Mouse (Mus musculus): Measurements from ENCODE around the gene Oser1. TPM values are rescaled to one million over a fixed set of nuclear protein-coding genes. Genes with fewer than 3 reads are reported as not detected.

The Oser1 gene
- polyA plus RNA-seq (2014; fragmentation: Nextera tagmentation; extraction: Ambion mirVana) = 83.6 and 90.3 TPM in 2 replicates

DNA sequence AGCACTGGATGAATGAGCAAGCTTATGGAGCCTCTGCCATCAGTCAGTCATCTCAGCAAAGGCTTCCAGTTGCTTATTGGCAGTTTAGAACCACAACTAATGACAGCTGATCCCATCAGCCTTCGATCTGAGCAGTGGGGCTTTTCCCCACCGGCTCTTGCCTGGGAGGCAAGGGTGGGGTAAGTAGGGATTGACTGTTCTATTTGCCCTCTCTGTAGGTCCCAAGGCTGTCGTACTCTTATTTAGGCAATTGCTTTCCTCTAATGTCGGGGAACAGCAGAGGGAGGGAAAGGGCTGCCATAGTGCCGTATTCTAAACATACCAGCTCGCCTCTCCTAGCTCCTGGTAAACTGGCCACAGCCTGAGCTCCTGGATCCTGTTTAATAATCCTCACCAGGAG, at the start of gene Oser1:
Oser1 (minus strand) TSS at position 101 of the 400 bp plus-strand sequence.
- no peak within 1 kb of the TSS for H3K9ac ChIP-seq (ENCODE audit: low read length)
- H3K4me2 ChIP-seq (ENCODE audit: low read length) = no peak within 1 kb of the TSS
- 0 out of 2 replicates have a peak, but pooled peaks cover 3% of the 10 kb centered on the region for H3K36me3 ChIP-seq (ENCODE audit: control insufficient read depth, insufficient read depth, low read length)
- no peaks in the 10 kb centered on the region for H3K9me3 ChIP-seq (replicated peaks; ENCODE audit: control insufficient read depth, low read length)
- no peak within 1 kb of the TSS for H3K4me3 ChIP-seq (ENCODE audit: low read depth, low read length)
- H3K27ac ChIP-seq (ENCODE audit: low read depth, low read length) = no peak within 1 kb of the TSS
- 89% methylated on average over 6 of the region's 6 CpGs for WGBS
- DNase-seq (ENCODE audit: low spot score) = no peak
- H3K27me3 ChIP-seq (replicated peaks; ENCODE audit: control insufficient read depth, insufficient read depth, low read length) = no peaks in the 10 kb centered on the region
- H3K4me1 ChIP-seq (ENCODE audit: control insufficient read depth, insufficient read depth, low read length) = peaks cover 8% of the 10 kb centered on the region; the same call in 1 of the 2 replicates
- no peak for ATAC-seq

- Histone ChIP-seq H3K4me2 (ENCODE audit: low read length) (peak within 1 kb of the TSS; percentile 69), H3K27ac (ENCODE audit: low read depth, low read length) (0 out of 2 replicates have a peak within 1 kb of the TSS, but pooled peaks have one; percentile 33), H3K4me3 (ENCODE audit: low read depth, low read length) (peak within 1 kb of the TSS; percentile 87), H3K9me3 (replicated peaks; ENCODE audit: control insufficient read depth, low read length) (no peaks in the 10 kb centered on the region), H3K9ac (ENCODE audit: low read length) (peak within 1 kb of the TSS; percentile 82), H3K36me3 (ENCODE audit: control insufficient read depth, insufficient read depth, low read length) (peaks cover 19% of the 10 kb centered on the region; the same call in 1 of the 2 replicates), H3K4me1 (ENCODE audit: control insufficient read depth, insufficient read depth, low read length) (peaks cover 8% of the 10 kb centered on the region), H3K27me3 (replicated peaks; ENCODE audit: control insufficient read depth, insufficient read depth, low read length) (no peaks in the 10 kb centered on the region)
- DNase-seq (ENCODE audit: low spot score) (peak; percentile 96), ATAC-seq (peak; percentile 95)
- 1% methylated on average over 30 of the region's 30 CpGs for WGBS
Observed at GRCm38 (mm10) chr2:163472466-163472851, 48.0 kb upstream of the Oser1 start, which contains the start of gene Fitm2. Fitm2 (minus strand) TSS chr2:163472629.

DNA sequence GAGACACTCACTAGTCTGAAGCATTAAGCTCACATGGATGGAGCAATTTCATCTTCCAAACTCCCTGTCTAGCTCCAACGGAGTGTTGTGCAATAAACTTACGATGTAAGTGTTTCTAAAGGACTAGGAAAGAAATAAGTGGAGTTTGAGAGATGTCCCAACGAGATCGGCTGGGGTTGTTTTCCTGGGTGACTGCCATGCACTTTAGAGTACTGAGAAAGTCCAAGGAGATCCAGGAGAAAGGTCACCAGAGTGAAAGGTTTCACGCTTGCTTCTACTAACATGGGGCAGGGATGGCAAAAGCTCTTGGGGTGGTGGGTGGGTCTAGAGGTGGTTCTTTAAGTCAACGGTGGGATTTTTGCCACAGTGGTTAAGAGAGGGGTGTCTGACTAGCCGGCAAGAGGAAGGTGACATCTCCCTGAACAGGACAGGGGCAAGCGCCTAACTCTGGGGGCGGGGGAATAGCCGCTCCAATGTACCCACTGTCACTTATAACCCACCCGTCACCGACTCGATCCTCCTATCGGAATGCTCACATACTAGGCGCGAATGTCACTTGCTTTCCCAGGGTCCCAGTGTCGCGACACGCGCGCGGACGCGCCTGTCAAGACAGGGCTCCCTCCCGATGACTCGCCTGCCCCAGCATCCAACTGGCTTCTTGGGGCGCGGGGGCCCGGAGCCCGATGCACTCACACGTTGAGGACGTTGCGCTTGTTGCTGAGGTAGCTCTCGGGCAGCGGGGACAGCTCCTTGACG, 47.4 kb upstream of the Oser1 start:
- Histone ChIP-seq H3K9ac (ENCODE audit: low read length) (peak overlapping the region; percentile 82), H3K4me1 (ENCODE audit: control insufficient read depth, insufficient read depth, low read length) (peaks cover 8% of the 10 kb centered on the region), H3K27ac (ENCODE audit: low read depth, low read length) (0 out of 2 replicates have a peak overlapping the region, but pooled peaks have one; percentile 33), H3K27me3 (replicated peaks; ENCODE audit: control insufficient read depth, insufficient read depth, low read length) (no peaks in the 10 kb centered on the region), H3K9me3 (replicated peaks; ENCODE audit: control insufficient read depth, low read length) (no peaks in the 10 kb centered on the region), H3K36me3 (ENCODE audit: control insufficient read depth, insufficient read depth, low read length) (peaks cover 24% of the 10 kb centered on the region; the same call in 1 of the 2 replicates), H3K4me3 (ENCODE audit: low read depth, low read length) (peak overlapping the region; percentile 87), H3K4me2 (ENCODE audit: low read length) (peak overlapping the region; percentile 69)
- ATAC-seq (no peak; the same call in 1 of the 2 replicates), DNase-seq (ENCODE audit: low spot score) (no peak)
- WGBS = 4% methylated on average over 36 of the region's 36 CpGs

DNA sequence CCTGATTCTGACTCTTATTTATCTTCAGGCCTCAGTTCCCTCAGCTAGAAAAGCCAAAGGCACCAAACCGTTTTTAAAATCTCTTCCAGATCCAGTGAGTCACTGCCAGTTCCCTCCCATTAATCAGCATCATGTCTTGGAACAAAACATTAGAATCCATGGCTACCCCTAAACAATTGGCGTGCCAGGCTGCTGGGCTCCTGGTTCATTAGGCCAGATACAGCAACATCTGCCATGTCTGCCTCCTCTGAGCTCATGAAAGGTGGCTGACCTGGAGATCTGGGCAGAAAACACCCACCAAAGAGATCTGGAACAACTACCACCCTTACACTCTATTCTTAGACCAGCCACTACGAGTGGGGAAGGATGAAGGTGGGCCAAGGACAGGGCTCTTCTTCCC, 46.6 kb upstream of the Oser1 start:
- 54% methylated on average over 3 of the region's 3 CpGs for WGBS
- no peak overlapping the region for H3K9ac ChIP-seq (ENCODE audit: low read length)

GRCm38 (mm10) chr2:163469711-163470110, 45.2 kb upstream of the Oser1 start:
- no peaks in the 10 kb centered on the region for H3K9me3 ChIP-seq (replicated peaks; ENCODE audit: control insufficient read depth, low read length)
- peaks cover 31% of the 10 kb centered on the region; the same call in 1 of the 2 replicates for H3K36me3 ChIP-seq (ENCODE audit: control insufficient read depth, insufficient read depth, low read length)
- H3K27me3 ChIP-seq (replicated peaks; ENCODE audit: control insufficient read depth, insufficient read depth, low read length) = no peaks in the 10 kb centered on the region
- no peak overlapping the region for H3K27ac ChIP-seq (ENCODE audit: low read depth, low read length)
- ATAC-seq = no peak
- H3K4me3 ChIP-seq (ENCODE audit: low read depth, low read length) = no peak overlapping the region
- peaks cover 8% of the 10 kb centered on the region for H3K4me1 ChIP-seq (ENCODE audit: control insufficient read depth, insufficient read depth, low read length)
- 93% methylated on average over 15 of the region's 15 CpGs for WGBS
- H3K4me2 ChIP-seq (ENCODE audit: low read length) = no peak overlapping the region
- no peak overlapping the region for H3K9ac ChIP-seq (ENCODE audit: low read length)
- no peak for DNase-seq (ENCODE audit: low spot score)

More for the DNA sequence above, 46.6 kb upstream of the Oser1 start:
- Histone ChIP-seq H3K4me3 (ENCODE audit: low read depth, low read length) (0 out of 2 replicates have a peak overlapping the region, but pooled peaks have one; percentile 87), H3K27me3 (replicated peaks; ENCODE audit: control insufficient read depth, insufficient read depth, low read length) (no peaks in the 10 kb centered on the region), H3K36me3 (ENCODE audit: control insufficient read depth, insufficient read depth, low read length) (peaks cover 31% of the 10 kb centered on the region; the same call in 1 of the 2 replicates), H3K4me2 (ENCODE audit: low read length) (peak overlapping the region; percentile 69), H3K4me1 (ENCODE audit: control insufficient read depth, insufficient read depth, low read length) (peaks cover 8% of the 10 kb centered on the region), H3K9me3 (replicated peaks; ENCODE audit: control insufficient read depth, low read length) (no peaks in the 10 kb centered on the region), H3K27ac (ENCODE audit: low read depth, low read length) (no peak overlapping the region)
- ATAC-seq = no peak
- DNase-seq (ENCODE audit: low spot score) = no peak

GRCm38 (mm10) chr2:163468866-163469265, 44.4 kb upstream of the Oser1 start:
- Histone ChIP-seq H3K4me2 (ENCODE audit: low read length) (no peak overlapping the region), H3K4me1 (ENCODE audit: control insufficient read depth, insufficient read depth, low read length) (peaks cover 8% of the 10 kb centered on the region), H3K4me3 (ENCODE audit: low read depth, low read length) (no peak overlapping the region), H3K27ac (ENCODE audit: low read depth, low read length) (no peak overlapping the region), H3K9ac (ENCODE audit: low read length) (no peak overlapping the region), H3K27me3 (replicated peaks; ENCODE audit: control insufficient read depth, insufficient read depth, low read length) (no peaks in the 10 kb centered on the region), H3K9me3 (replicated peaks; ENCODE audit: control insufficient read depth, low read length) (no peaks in the 10 kb centered on the region), H3K36me3 (ENCODE audit: control insufficient read depth, insufficient read depth, low read length) (peaks cover 31% of the 10 kb centered on the region; the same call in 1 of the 2 replicates)
- DNase-seq (ENCODE audit: low spot score) (no peak), ATAC-seq (no peak)
- WGBS = 94% methylated on average over 6 of the region's 6 CpGs

DNA sequence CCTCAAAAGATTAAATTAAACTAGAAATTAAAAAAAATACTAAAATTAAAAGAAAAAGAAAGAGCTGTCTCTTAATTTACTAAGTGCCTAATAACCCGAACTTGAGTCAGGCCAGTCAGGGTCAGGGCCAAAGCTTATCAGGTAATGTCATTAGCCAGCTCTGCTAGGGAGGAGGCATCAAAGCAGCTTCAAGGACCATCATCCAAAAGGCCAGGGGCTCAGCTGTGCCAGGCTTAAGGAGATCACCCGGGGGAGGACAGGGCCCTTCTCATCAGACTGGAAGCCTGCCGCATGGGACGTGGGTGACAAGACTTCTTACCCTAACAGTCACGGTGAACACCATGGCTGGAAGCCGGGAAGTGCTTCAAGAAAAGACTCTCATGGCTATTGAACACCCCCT, 43.1 kb upstream of the Oser1 start:
- Histone ChIP-seq H3K4me2 (ENCODE audit: low read length) (no peak overlapping the region), H3K27me3 (replicated peaks; ENCODE audit: control insufficient read depth, insufficient read depth, low read length) (no peaks in the 10 kb centered on the region), H3K9me3 (replicated peaks; ENCODE audit: control insufficient read depth, low read length) (no peaks in the 10 kb centered on the region), H3K36me3 (ENCODE audit: control insufficient read depth, insufficient read depth, low read length) (peaks cover 31% of the 10 kb centered on the region; the same call in 1 of the 2 replicates), H3K4me1 (ENCODE audit: control insufficient read depth, insufficient read depth, low read length) (peaks cover 8% of the 10 kb centered on the region), H3K27ac (ENCODE audit: low read depth, low read length) (no peak overlapping the region), H3K4me3 (ENCODE audit: low read depth, low read length) (no peak overlapping the region), H3K9ac (ENCODE audit: low read length) (no peak overlapping the region)
- DNase-seq (ENCODE audit: low spot score) (no peak), ATAC-seq (no peak)
- 94% methylated on average over 6 of the region's 6 CpGs for WGBS

GRCm38 (mm10) chr2:163466771-163467170, 42.3 kb upstream of the Oser1 start:
- no peaks in the 10 kb centered on the region for H3K27me3 ChIP-seq (replicated peaks; ENCODE audit: control insufficient read depth, insufficient read depth, low read length)
- DNase-seq (ENCODE audit: low spot score) = no peak
- peaks cover 7% of the 10 kb centered on the region for H3K4me1 ChIP-seq (ENCODE audit: control insufficient read depth, insufficient read depth, low read length)
- no peak overlapping the region for H3K4me3 ChIP-seq (ENCODE audit: low read depth, low read length)
- peaks cover 31% of the 10 kb centered on the region; the same call in 1 of the 2 replicates for H3K36me3 ChIP-seq (ENCODE audit: control insufficient read depth, insufficient read depth, low read length)
- H3K4me2 ChIP-seq (ENCODE audit: low read length) = no peak overlapping the region
- WGBS = 86% methylated on average over 8 of the region's 8 CpGs
- no peak overlapping the region for H3K9ac ChIP-seq (ENCODE audit: low read length)
- H3K27ac ChIP-seq (ENCODE audit: low read depth, low read length) = no peak overlapping the region
- no peak for ATAC-seq
- H3K9me3 ChIP-seq (replicated peaks; ENCODE audit: control insufficient read depth, low read length) = no peaks in the 10 kb centered on the region

DNA sequence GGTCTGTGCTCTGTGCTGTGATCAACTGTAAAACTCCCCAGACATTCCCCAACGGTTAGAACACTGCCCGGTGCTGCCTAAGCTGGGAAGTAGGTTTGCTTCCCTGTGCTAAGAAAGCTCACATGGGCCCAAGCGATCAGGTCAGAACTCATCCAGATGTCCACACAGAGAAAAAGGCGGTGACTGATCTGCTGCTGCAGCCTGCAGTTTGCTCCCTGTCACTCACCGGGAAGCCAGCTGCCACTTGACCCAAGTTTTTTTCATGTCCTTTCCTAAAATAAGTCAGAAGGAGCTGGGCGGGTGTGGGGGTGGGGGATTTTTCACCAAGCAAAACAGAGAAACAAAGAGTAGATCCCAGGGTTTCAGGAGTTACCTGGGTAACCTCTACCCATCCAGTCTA, 40.1 kb upstream of the Oser1 start:
- no peaks in the 10 kb centered on the region for H3K27me3 ChIP-seq (replicated peaks; ENCODE audit: control insufficient read depth, insufficient read depth, low read length)
- no peak for ATAC-seq
- H3K4me3 ChIP-seq (ENCODE audit: low read depth, low read length) = no peak overlapping the region
- no peak for DNase-seq (ENCODE audit: low spot score)
- H3K9me3 ChIP-seq (replicated peaks; ENCODE audit: control insufficient read depth, low read length) = no peaks in the 10 kb centered on the region
- peaks cover 30% of the 10 kb centered on the region; the same call in 1 of the 2 replicates for H3K36me3 ChIP-seq (ENCODE audit: control insufficient read depth, insufficient read depth, low read length)
- H3K9ac ChIP-seq (ENCODE audit: low read length) = no peak overlapping the region
- H3K4me2 ChIP-seq (ENCODE audit: low read length) = no peak overlapping the region
- no peaks in the 10 kb centered on the region for H3K4me1 ChIP-seq (ENCODE audit: control insufficient read depth, insufficient read depth, low read length)
- H3K27ac ChIP-seq (ENCODE audit: low read depth, low read length) = no peak overlapping the region
- 77% methylated on average over 6 of the region's 6 CpGs for WGBS

Data from forebrain, embryonic 14.5 days (tissue).